Mouse (Mus musculus) E14TG2a.4 (cell line): ENCODE measurements around the gene Rps15.

Experiments
- CTCF ChIP-seq: conservative IDR thresholded peaks from 2 replicates; pipeline ENCODE4 v1.5.1; 2014; ENCODE audit warnings: low read length
- POU5F1 ChIP-seq: IDR thresholded peaks from 2 replicates; pipeline ENCODE4 v1.6.1; 2014; ENCODE audit warnings: low read length, borderline replicate concordance

GRCm38 (mm10) chr10:80316359-80316781, 24.1 kb downstream of the Rps15 start:
- no peak for TF ChIP-seq CTCF
- no peak for TF ChIP-seq POU5F1
